Mouse (Mus musculus) heart, embryonic 16.5 days (tissue): ENCODE measurements around the gene Mdc1. TPM values are rescaled to one million over a fixed set of nuclear protein-coding genes. Genes with fewer than 3 reads are reported as not detected.
A peak's percentile ranks its signal among the peaks of the same experiment; 100 is the strongest.

ENCODE experiments used
- ATAC-seq: fragments of 200-750 bp; cut with Nextera tagmentation; replicated peaks from 2 replicates; pipeline ENCODE4 v1.8.0; 2017; ENCODE audit warnings: moderate number of reproducible peaks; ENCODE audit not compliant: insufficient read depth, low FRiP score; ENCODE audit errors: extremely low read depth
- H3K27ac ChIP-seq: fragments of 300-500 bp; sonication (generic); 2 replicates; pipeline ENCODE4 v1.5.1; 2014; ENCODE audit warnings: mild to moderate bottlenecking, low read length, control low read depth, moderate library complexity
- H3K27me3 ChIP-seq: fragments of 300-500 bp; sonication (generic); 2 replicates; pipeline ENCODE4 v1.6.1; 2014; ENCODE audit warnings: low read length, mixed read lengths; ENCODE audit not compliant: control insufficient read depth, insufficient read depth
- H3K36me3 ChIP-seq: fragments of 300-500 bp; sonication (generic); 2 replicates; pipeline ENCODE4 v1.6.1; 2014; ENCODE audit not compliant: control insufficient read depth, insufficient read depth
- H3K4me1 ChIP-seq: fragments of 300-500 bp; sonication (generic); 2 replicates; pipeline ENCODE4 v1.6.1; 2014; ENCODE audit warnings: low read length, mixed read lengths; ENCODE audit not compliant: control insufficient read depth, insufficient read depth
- H3K4me2 ChIP-seq: fragments of 300-500 bp; sonication (generic); 2 replicates; pipeline ENCODE4 v1.6.1; 2014; ENCODE audit warnings: low read depth, mild to moderate bottlenecking, control low read depth, low read length
- H3K4me3 ChIP-seq: fragments of 300-500 bp; sonication (generic); 2 replicates; pipeline ENCODE4 v1.5.1; 2014; ENCODE audit warnings: mild to moderate bottlenecking, control low read depth, low read length
- H3K9ac ChIP-seq: fragments of 300-500 bp; sonication (generic); 2 replicates; pipeline ENCODE4 v1.6.1; 2014; ENCODE audit warnings: low read length, control low read depth
- H3K9me3 ChIP-seq: fragments of 300-500 bp; sonication (generic); replicated peaks from 2 replicates; pipeline ENCODE4 v1.6.1; 2016; ENCODE audit warnings: low read length; ENCODE audit not compliant: control insufficient read depth
- WGBS: fragments of 180-500 bp; shearing (Covaris S2); extraction: QIAGEN DNeasy Blood & Tissue Kit; methylation state at CpG from one replicate; pipeline ENCODE4 v1.1.7; 2014; 5-methylcytosine and 5-hydroxymethylcytosine counted together
- microRNA-seq: library from miRNA; unstranded; fragments of <30 nt; microRNA quantifications from one replicate; pipeline ENCODE4, GENCODE M21; 2017
- polyA plus RNA-seq: library from polyadenylated mRNA; unstranded; fragments of >200 nt; fragmentation: Nextera tagmentation; extraction: Ambion mirVana; gene quantifications from 2 replicates; pipeline ENCODE4 v1.2.1, GENCODE M21; 2015

Mdc1 gene
- polyA plus RNA-seq, 1 experiment from 2014 or later, result 14.7 TPM

GRCm38 (mm10) chr17:35903992-35904355 is 62.7 kb downstream of the Mdc1 start:
- Histone ChIP-seq H3K27me3 (no peaks in the 10 kb centered on the region), H3K9me3 (no peaks in the 10 kb centered on the region), H3K4me3 (no peak overlapping the region), H3K4me2 (no peak overlapping the region), H3K36me3 (peaks cover 8% of the 10 kb centered on the region; the same call in 1 of the 2 replicates), H3K9ac (peak overlapping the region; percentile 58), H3K27ac (peak overlapping the region; percentile 87), H3K4me1 (peaks cover 23% of the 10 kb centered on the region)
- ATAC-seq, result 0 out of 2 replicates have a peak, but pooled peaks have one; percentile 8
- WGBS, result 48% methylated on average over 4 of the region's 4 CpGs

GRCm38 (mm10) chr17:35905587-35905986 is 64.3 kb downstream of the Mdc1 start:
- Histone ChIP-seq H3K27me3 (no peaks in the 10 kb centered on the region), H3K36me3 (peaks cover 8% of the 10 kb centered on the region; the same call in 1 of the 2 replicates), H3K27ac (no peak overlapping the region), H3K4me3 (no peak overlapping the region), H3K9me3 (no peaks in the 10 kb centered on the region), H3K9ac (no peak overlapping the region), H3K4me2 (no peak overlapping the region), H3K4me1 (peaks cover 30% of the 10 kb centered on the region)
- no peak for ATAC-seq
- 88% methylated on average over 1 of the region's 1 CpGs for WGBS

GRCm38 (mm10) chr17:35907609-35908008 is 66.3 kb downstream of the Mdc1 start:
- Histone ChIP-seq H3K36me3 (peaks cover 15% of the 10 kb centered on the region), H3K4me2 (no peak overlapping the region), H3K4me1 (peaks cover 28% of the 10 kb centered on the region), H3K27ac (no peak overlapping the region), H3K4me3 (no peak overlapping the region), H3K27me3 (no peaks in the 10 kb centered on the region), H3K9me3 (no peaks in the 10 kb centered on the region), H3K9ac (no peak overlapping the region)
- ATAC-seq, result no peak
- 70% methylated on average over 2 of the region's 2 CpGs for WGBS

Small RNAs within 50 kb of the gene (microRNA-seq; reads per million reads assigned to microRNA genes)
- gene Gm28033, result 2.0 reads per million, percentile 4 among the genes with 10 or more reads in this experiment

Other genes starting within 250 kb of the Mdc1 start
- 1.1 and 14.0 TPM in 2 replicates for gene Sfta2, start 240.0 kb upstream of the Mdc1 start, polyA plus RNA-seq
- gene Gm9573, start 214.9 kb upstream of the Mdc1 start, polyA plus RNA-seq, result not detected in 2 replicates
- gene Mucl3, start 197.8 kb upstream of the Mdc1 start, polyA plus RNA-seq, result 0.29 and 0.42 TPM in 2 replicates
- gene Vars2, start 173.9 kb upstream of the Mdc1 start, polyA plus RNA-seq, result 12.8 and 17.1 TPM in 2 replicates
- 29.6 and 30.8 TPM in 2 replicates for gene Gtf2h4, start 167.8 kb upstream of the Mdc1 start, polyA plus RNA-seq
- gene Ddr1, start 136.9 kb upstream of the Mdc1 start, polyA plus RNA-seq, result 110 and 129 TPM in 2 replicates
- 60.9 and 62.6 TPM in 2 replicates for gene Ier3, start 19.8 kb upstream of the Mdc1 start, polyA plus RNA-seq
- 119 and 134 TPM in 2 replicates for gene Flot1, start 18.3 kb upstream of the Mdc1 start, polyA plus RNA-seq
- 634 and 654 TPM in 2 replicates for gene Tubb5, start 3.2 kb upstream of the Mdc1 start, polyA plus RNA-seq
- gene Nrm, start 19.8 kb downstream of the Mdc1 start, polyA plus RNA-seq, result 45.9 and 46.9 TPM in 2 replicates
- 19.6 and 20.1 TPM in 2 replicates for gene Ppp1r18, start 24.1 kb downstream of the Mdc1 start, polyA plus RNA-seq
- gene Dhx16, start 38.3 kb downstream of the Mdc1 start, polyA plus RNA-seq, result 27.4 and 29.2 TPM in 2 replicates
- gene 2310061I04Rik, start 55.9 kb downstream of the Mdc1 start, polyA plus RNA-seq, result 33.7 and 34.6 TPM in 2 replicates
- 41.1 and 45.5 TPM in 2 replicates for gene Atat1, start 68.6 kb downstream of the Mdc1 start, polyA plus RNA-seq
- gene Mrps18b, start 74.9 kb downstream of the Mdc1 start, polyA plus RNA-seq, result 70.1 and 77.3 TPM in 2 replicates
- gene Ppp1r10, start 74.9 kb downstream of the Mdc1 start, polyA plus RNA-seq, result 25.3 and 28.7 TPM in 2 replicates
- gene Abcf1, start 128.2 kb downstream of the Mdc1 start, polyA plus RNA-seq, result 63.2 and 66.5 TPM in 2 replicates
- 34.5 and 36.6 TPM in 2 replicates for gene Gnl1, start 138.3 kb downstream of the Mdc1 start, polyA plus RNA-seq
- gene Prr3, start 138.7 kb downstream of the Mdc1 start, polyA plus RNA-seq, result 13.5 and 15.6 TPM in 2 replicates
- gene H2-T24, start 179.0 kb downstream of the Mdc1 start, polyA plus RNA-seq, result 1.8 and 2.5 TPM in 2 replicates
- 9.6 and 19.7 TPM in 2 replicates for gene H2-T23, start 191.3 kb downstream of the Mdc1 start, polyA plus RNA-seq
- gene H2-T22, start 201.2 kb downstream of the Mdc1 start, polyA plus RNA-seq, result 10.1 and 12.6 TPM in 2 replicates
- gene Gm6034, start 201.4 kb downstream of the Mdc1 start, polyA plus RNA-seq, result not detected in 2 replicates
- 0.24 TPM in 1 of 2 replicates, not detected in the other for gene Gm11127, start 216.9 kb downstream of the Mdc1 start, polyA plus RNA-seq